Mouse (Mus musculus): ENCODE measurements at regions not wholly inside any gene's neighbourhood (a gene's known extent, or its start where the extent isn't known, plus 50 kb on each side); places are given as distances from the start of the nearest gene placed in this dataset.

DNA sequence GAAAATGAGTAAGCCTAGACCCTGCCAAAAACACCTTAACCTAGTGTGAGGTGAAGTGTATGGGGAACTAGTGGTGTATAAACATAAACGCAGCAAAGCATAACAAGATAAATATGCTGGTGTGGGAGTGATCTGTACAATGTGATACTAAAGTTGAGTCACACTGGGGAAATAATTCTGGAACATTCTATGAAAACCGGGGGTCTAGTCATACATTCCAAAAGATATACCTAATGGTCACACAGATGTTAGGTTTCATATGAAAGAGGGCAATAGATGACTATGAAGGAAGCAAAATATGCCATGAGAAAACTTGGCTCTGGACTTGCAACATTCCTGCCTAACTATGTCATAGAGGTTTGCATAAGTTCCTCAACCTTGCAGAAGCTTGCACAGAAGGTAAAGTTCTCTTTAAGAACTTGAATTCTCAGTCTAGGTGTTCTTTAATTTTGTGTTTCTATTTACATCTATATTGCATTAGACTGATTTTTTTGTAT lies 3712.4 kb upstream of the Gm7489 start:
- no peaks in the 10 kb centered on the region for H3K36me3 ChIP-seq (ENCODE audit: control insufficient read depth, insufficient read depth, low read length)
- no peak overlapping the region for H3K4me3 ChIP-seq (ENCODE audit: low read depth, low read length)
- no peak overlapping the region for H3K4me2 ChIP-seq (ENCODE audit: low read depth, low read length)
- no peaks in the 10 kb centered on the region for H3K4me1 ChIP-seq (ENCODE audit: control insufficient read depth, insufficient read depth, low read length)
- no peak overlapping the region for H3K9ac ChIP-seq (replicated peaks; ENCODE audit: low read depth, low read length)
- H3K27ac ChIP-seq (ENCODE audit: low read depth, low read length) = no peak overlapping the region
- WGBS = 96% methylated on average over 2 of the region's 2 CpGs
- H3K27me3 ChIP-seq (ENCODE audit: control insufficient read depth, insufficient read depth, low read length) = no peaks in the 10 kb centered on the region
- H3K9me3 ChIP-seq (ENCODE audit: control insufficient read depth, low read length) = no peaks in the 10 kb centered on the region
- no peak for ATAC-seq (ENCODE audit: low read depth)

DNA sequence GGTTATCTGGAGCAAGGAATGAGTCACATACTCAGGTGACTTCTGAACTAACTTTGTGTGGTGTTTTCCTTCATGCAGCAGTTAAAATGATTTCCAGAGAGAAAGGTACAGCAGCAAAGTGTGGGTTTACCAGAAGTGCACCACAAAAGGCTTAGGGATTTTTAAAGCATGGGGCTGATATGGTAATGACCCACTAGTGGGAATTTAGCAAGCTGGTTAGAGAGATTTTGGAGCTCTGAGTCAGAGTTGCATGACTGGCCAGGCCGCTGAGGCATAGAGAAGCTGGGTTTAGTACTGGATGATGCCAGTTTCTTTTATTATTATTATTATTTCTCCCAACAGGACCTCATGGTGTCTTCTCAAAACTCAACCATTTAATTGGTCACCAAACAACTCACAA lies 3701.5 kb upstream of the Gm7489 start:
- 100% methylated on average over 1 of the region's 1 CpGs for WGBS
- H3K27ac ChIP-seq (ENCODE audit: low read depth, low read length) = no peak overlapping the region
- no peak overlapping the region for H3K4me2 ChIP-seq (ENCODE audit: low read depth, low read length)
- H3K4me1 ChIP-seq (ENCODE audit: control insufficient read depth, insufficient read depth, low read length) = no peaks in the 10 kb centered on the region
- no peak for ATAC-seq (ENCODE audit: low read depth)
- no peak overlapping the region for H3K9ac ChIP-seq (replicated peaks; ENCODE audit: low read depth, low read length)
- no peak overlapping the region for H3K4me3 ChIP-seq (ENCODE audit: low read depth, low read length)
- no peaks in the 10 kb centered on the region for H3K36me3 ChIP-seq (ENCODE audit: control insufficient read depth, insufficient read depth, low read length)
- peaks cover 2% of the 10 kb centered on the region; the same call in 1 of the 2 replicates for H3K9me3 ChIP-seq (ENCODE audit: control insufficient read depth, low read length)
- no peaks in the 10 kb centered on the region for H3K27me3 ChIP-seq (ENCODE audit: control insufficient read depth, insufficient read depth, low read length)
